Mouse (Mus musculus) hindbrain, postnatal 0 days (tissue): ENCODE measurements at regions not wholly inside any gene's neighbourhood (a gene's known extent, or its start where the extent isn't known, plus 50 kb on each side); places are given as distances from the start of the nearest gene placed in this dataset.

Source experiments
- ATAC-seq: fragments of 200-750 bp; cut with Nextera tagmentation; 2 replicates; pipeline ENCODE4 v1.8.0; 2017; ENCODE audit warnings: mild to moderate bottlenecking, moderate TSS enrichment, moderate library complexity
- DNase-seq: peaks from one replicate; pipeline ENCODE4 v3.0.0-alpha.2; 2015; ENCODE audit warnings: low spot score
- H3K27ac ChIP-seq: fragments of 300-500 bp; sonication (generic); 2 replicates; pipeline ENCODE4 v1.5.1; 2014; ENCODE audit warnings: mild to moderate bottlenecking
- H3K27me3 ChIP-seq: fragments of 300-500 bp; sonication (generic); 2 replicates; pipeline ENCODE4 v1.6.1; 2014; ENCODE audit warnings: low read length, mixed read lengths; ENCODE audit not compliant: insufficient read depth
- H3K36me3 ChIP-seq: fragments of 300-500 bp; sonication (generic); 2 replicates; pipeline ENCODE4 v1.6.1; 2014; ENCODE audit warnings: low read length, mixed read lengths; ENCODE audit not compliant: insufficient read depth
- H3K4me1 ChIP-seq: fragments of 300-500 bp; sonication (generic); 2 replicates; pipeline ENCODE4 v1.6.1; 2014; ENCODE audit warnings: antibody characterized with exemption, low read length, mixed read lengths; ENCODE audit not compliant: insufficient read depth
- H3K4me2 ChIP-seq: fragments of 300-500 bp; sonication (generic); 2 replicates; pipeline ENCODE4 v1.6.1; 2014; ENCODE audit warnings: low read depth, mild to moderate bottlenecking, low read length, moderate library complexity, mixed read lengths
- H3K4me3 ChIP-seq: fragments of 300-500 bp; sonication (generic); 2 replicates; pipeline ENCODE4 v1.5.1; 2014; ENCODE audit warnings: low read length
- H3K9ac ChIP-seq: fragments of 300-500 bp; sonication (generic); replicated peaks from 2 replicates; pipeline ENCODE4 v1.6.1; 2014; ENCODE audit warnings: mild to moderate bottlenecking, low read length, moderate library complexity, mixed read lengths
- H3K9me3 ChIP-seq: fragments of 300-500 bp; sonication (generic); 2 replicates; pipeline ENCODE4 v1.6.1; 2016; ENCODE audit warnings: low read length, mixed read lengths
- CTCF ChIP-seq: IDR thresholded peaks from 2 replicates; pipeline ENCODE4 v1.5.1; 2016; ENCODE audit warnings: antibody characterized with exemption, control low read depth, low read depth
- WGBS: fragments of 180-500 bp; shearing (Covaris S2); extraction: QIAGEN DNeasy Blood & Tissue Kit; methylation state at CpG from one replicate; pipeline ENCODE4 v1.1.7; 2014; 5-methylcytosine and 5-hydroxymethylcytosine counted together

DNA sequence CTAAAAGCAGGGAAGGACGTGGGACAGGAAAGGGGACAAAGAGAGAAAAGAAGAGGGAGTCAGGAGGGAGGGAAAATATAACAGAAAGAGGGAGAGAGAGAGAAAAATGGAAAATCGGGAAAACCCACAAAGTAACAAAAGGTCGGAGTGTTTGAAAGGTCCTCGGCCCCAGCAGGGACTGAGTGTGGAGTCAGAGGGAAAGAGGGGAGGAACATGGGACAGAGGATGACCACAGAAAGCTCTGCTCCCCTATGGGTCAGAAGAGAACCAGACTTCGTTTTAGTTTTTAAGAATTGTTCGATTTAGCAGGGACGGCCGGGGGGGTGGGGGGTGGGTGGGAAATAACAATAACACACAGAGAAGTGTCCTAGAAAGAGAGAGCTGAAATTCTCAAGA lies 283.7 kb downstream of the Ndfip2 start:
- Histone ChIP-seq H3K27me3 (no peaks in the 10 kb centered on the region), H3K4me2 (peak overlapping the region; percentile 53), H3K36me3 (no peaks in the 10 kb centered on the region), H3K4me1 (no peaks in the 10 kb centered on the region), H3K9ac (no peak overlapping the region), H3K9me3 (no peaks in the 10 kb centered on the region), H3K4me3 (no peak overlapping the region), H3K27ac (peak overlapping the region; percentile 48; the same call in 1 of the 2 replicates)
- no peak for DNase-seq
- ATAC-seq, result no peak
- no peak for TF ChIP-seq CTCF
- 35% methylated on average over 8 of the region's 8 CpGs for WGBS

DNA sequence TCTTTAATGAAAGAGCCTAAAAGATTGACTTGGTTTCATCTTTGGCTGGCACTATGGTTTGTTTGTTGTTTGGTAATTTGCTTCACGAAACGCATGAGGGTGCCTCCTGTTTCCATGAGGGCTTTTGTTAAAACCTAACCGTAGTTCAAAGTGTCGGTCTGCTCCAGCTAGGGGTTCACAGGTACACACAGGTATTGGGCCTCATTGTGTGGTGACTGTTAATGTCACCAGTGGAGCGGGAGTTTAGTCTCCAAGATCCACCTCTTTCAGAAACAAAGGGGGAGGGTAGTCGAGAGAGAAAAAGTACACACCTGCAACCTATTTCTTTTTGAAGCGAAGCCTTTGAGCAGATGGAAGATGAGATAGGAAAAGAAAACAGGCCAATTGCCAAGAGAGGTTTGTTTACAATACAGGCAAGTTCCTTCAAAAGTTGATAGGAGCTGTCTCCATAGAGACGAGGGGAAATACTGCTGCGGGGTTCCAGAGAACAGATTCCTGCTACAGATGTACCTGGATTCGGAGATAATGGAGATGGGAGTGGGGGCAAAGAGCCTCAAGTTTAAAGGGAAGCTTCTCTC lies 273.9 kb downstream of the Ndfip2 start:
- no peak for TF ChIP-seq CTCF
- no peak for DNase-seq
- WGBS, result 83% methylated on average over 10 of the region's 10 CpGs

DNA sequence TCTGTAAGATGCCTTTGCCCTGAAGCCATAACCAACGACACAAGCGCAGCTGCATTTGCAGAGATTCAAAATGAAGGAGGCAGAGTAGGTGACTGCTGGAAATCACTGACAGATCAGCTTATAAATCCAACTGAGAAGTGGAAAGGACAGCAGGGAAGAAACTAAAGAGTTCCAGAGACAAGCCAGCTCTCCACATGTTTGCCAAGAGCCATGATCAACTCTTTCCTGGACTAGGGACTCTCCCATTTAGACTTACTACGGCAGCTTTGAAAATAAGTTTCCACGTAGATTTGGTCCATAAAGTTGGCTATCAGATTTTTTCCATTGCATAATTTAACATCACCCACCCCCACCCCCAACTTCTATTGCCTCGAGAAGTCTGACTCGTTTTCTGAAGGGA lies 269.7 kb downstream of the Ndfip2 start:
- Histone ChIP-seq H3K27me3 (no peaks in the 10 kb centered on the region), H3K27ac (no peak overlapping the region), H3K36me3 (no peaks in the 10 kb centered on the region), H3K4me2 (no peak overlapping the region), H3K4me3 (no peak overlapping the region), H3K9me3 (no peaks in the 10 kb centered on the region), H3K4me1 (no peaks in the 10 kb centered on the region), H3K9ac (no peak overlapping the region)
- TF ChIP-seq CTCF, result no peak
- 87% methylated on average over 6 of the region's 6 CpGs for WGBS
- no peak for DNase-seq
- no peak for ATAC-seq

More for the DNA sequence above, 273.9 kb downstream of the Ndfip2 start:
- Histone ChIP-seq H3K36me3 (no peaks in the 10 kb centered on the region), H3K4me1 (no peaks in the 10 kb centered on the region), H3K9me3 (no peaks in the 10 kb centered on the region), H3K9ac (no peak overlapping the region), H3K27me3 (no peaks in the 10 kb centered on the region), H3K27ac (no peak overlapping the region), H3K4me2 (no peak overlapping the region), H3K4me3 (no peak overlapping the region)
- ATAC-seq, result no peak

DNA sequence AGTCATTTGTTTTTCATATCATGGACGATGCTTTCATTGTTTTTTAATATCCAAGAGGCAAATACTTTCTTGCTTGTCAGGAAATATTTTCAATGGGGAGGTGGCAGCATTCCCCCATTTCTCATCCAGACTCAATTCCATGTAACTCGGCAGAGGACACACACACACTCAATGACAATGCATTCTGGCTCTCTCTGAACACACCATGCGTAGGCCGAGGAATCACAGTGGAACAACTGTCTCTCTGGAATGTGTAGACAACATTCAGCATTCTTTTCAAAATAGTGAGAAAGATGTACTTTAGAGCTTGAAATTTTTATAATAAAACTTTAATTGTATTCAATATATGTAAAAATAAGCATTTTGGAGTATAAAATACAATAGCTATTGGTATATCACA lies 265.5 kb downstream of the Ndfip2 start:
- Histone ChIP-seq H3K4me3 (no peak overlapping the region), H3K9me3 (no peaks in the 10 kb centered on the region), H3K27ac (no peak overlapping the region), H3K4me2 (no peak overlapping the region), H3K36me3 (no peaks in the 10 kb centered on the region), H3K27me3 (no peaks in the 10 kb centered on the region), H3K9ac (no peak overlapping the region), H3K4me1 (no peaks in the 10 kb centered on the region)
- WGBS, result 90% methylated on average over 4 of the region's 4 CpGs
- ATAC-seq, result no peak
- no peak for TF ChIP-seq CTCF
- no peak for DNase-seq

DNA sequence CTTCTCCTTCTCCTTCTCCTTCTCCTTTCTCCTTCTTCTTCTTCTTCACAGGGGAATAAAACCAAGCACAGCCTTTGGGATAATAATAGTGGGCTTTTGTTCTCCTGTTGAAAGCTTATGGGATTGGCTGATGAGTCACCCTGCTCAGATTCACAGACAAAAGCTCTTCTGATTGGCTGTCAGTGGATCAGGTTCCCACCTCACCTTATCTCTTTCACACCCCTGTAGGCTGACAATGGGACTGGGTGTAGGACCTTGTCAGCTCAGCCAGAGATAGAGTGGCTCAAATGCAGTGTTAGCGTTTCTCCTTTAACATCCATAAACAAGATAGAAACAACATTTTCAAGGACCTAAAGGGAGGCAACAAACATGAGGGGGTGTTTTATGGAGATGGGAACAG lies 263.9 kb downstream of the Ndfip2 start:
- Histone ChIP-seq H3K36me3 (no peaks in the 10 kb centered on the region), H3K9me3 (no peaks in the 10 kb centered on the region), H3K4me1 (no peaks in the 10 kb centered on the region), H3K27ac (no peak overlapping the region), H3K9ac (no peak overlapping the region), H3K27me3 (no peaks in the 10 kb centered on the region), H3K4me2 (no peak overlapping the region), H3K4me3 (no peak overlapping the region)
- 63% methylated on average over 1 of the region's 1 CpGs for WGBS
- no peak for TF ChIP-seq CTCF
- ATAC-seq (no peak), DNase-seq (no peak)

DNA sequence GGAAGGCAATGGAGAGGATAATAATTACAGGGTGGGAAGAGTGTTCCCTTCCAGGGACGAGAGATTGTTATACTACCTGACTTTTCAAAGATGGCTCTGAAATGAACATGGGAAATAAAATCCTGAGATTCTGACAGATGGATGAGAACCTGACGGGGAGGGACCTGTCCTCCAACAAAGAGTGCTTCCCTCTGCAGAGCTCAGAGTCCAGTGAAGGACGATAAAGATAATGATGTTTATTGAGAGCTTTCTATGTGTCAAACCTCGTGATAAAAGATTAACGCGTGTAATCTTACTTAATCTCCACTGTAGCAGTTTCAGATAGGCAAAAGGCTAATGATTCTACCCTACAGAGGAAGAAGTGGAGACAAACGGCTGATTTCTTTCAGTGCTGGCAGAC lies 260.3 kb downstream of the Ndfip2 start:
- DNase-seq, result no peak
- H3K4me3 ChIP-seq, result no peak overlapping the region
- H3K27ac ChIP-seq, result no peak overlapping the region
- no peaks in the 10 kb centered on the region for H3K36me3 ChIP-seq
- WGBS, result 64% methylated on average over 7 of the region's 7 CpGs
- no peaks in the 10 kb centered on the region for H3K27me3 ChIP-seq
- no peak overlapping the region for H3K4me2 ChIP-seq
- ATAC-seq, result no peak
- TF ChIP-seq CTCF, result no peak
- no peaks in the 10 kb centered on the region for H3K9me3 ChIP-seq
- H3K9ac ChIP-seq, result no peak overlapping the region
- no peaks in the 10 kb centered on the region for H3K4me1 ChIP-seq

DNA sequence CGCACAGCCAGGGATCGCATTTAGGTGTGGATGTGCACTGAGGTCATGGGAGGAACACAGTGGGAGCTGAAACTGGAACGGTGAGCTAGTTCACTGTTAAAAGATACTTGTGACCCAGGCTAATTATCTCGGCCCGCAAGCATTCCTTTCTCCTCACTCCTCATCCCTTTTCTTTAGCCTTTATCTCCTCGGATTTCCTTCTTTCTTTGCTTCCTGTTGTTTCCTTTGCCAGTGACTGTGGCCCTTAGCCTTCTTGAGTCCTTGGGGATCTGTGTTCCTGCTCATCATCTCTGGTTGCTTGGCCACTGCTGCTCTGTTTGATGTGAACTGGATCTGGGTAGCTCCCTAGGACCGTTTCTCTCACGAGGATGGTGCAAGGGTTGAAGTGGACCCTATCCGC lies 256.0 kb downstream of the Ndfip2 start:
- Histone ChIP-seq H3K4me2 (no peak overlapping the region), H3K27ac (no peak overlapping the region), H3K4me1 (no peaks in the 10 kb centered on the region), H3K27me3 (no peaks in the 10 kb centered on the region), H3K36me3 (no peaks in the 10 kb centered on the region), H3K4me3 (no peak overlapping the region), H3K9ac (no peak overlapping the region), H3K9me3 (no peaks in the 10 kb centered on the region)
- TF ChIP-seq CTCF, result no peak
- ATAC-seq, result no peak
- WGBS, result 74% methylated on average over 9 of the region's 9 CpGs
- no peak for DNase-seq
